Mouse (Mus musculus) myocyte (in vitro differentiated cells): ENCODE data around the gene Mapk10. TPM values are rescaled to one million over a fixed set of nuclear protein-coding genes. Genes with fewer than 3 reads are reported as not detected.

Experiments
- H3K27me3 ChIP-seq: one replicate; pipeline ENCODE4 v1.6.1; 2011; ENCODE audit not compliant: control insufficient read depth, insufficient read depth, insufficient read length
- H3K36me3 ChIP-seq: one replicate; pipeline ENCODE4 v1.6.1; 2011; ENCODE audit not compliant: control insufficient read depth, insufficient read depth
- H3K4me2 ChIP-seq: one replicate; pipeline ENCODE4 v1.6.1; 2011; ENCODE audit warnings: low read depth, control low read depth
- H3K4me3 ChIP-seq: one replicate; pipeline ENCODE4 v1.5.1; 2011; ENCODE audit warnings: mild to moderate bottlenecking, control low read depth, moderate library complexity
- H3K79me2 ChIP-seq: one replicate; pipeline ENCODE4 v1.6.1; 2011; ENCODE audit not compliant: control insufficient read depth, insufficient read depth
- H3ac ChIP-seq: one replicate; pipeline ENCODE4 v1.6.1; 2011; ENCODE audit not compliant: control insufficient read depth, insufficient read length
- CEBPB ChIP-seq: IDR thresholded peaks from 2 replicates; pipeline ENCODE4 v1.6.1; 2011; ENCODE audit warnings: mild to moderate bottlenecking, moderate library complexity; ENCODE audit not compliant: poor library complexity, insufficient read depth, severe bottlenecking
- E2F4 ChIP-seq: IDR thresholded peaks from one replicate; pipeline ENCODE4 v1.6.1; 2011; ENCODE audit warnings: mild to moderate bottlenecking, control low read depth, moderate library complexity; ENCODE audit not compliant: insufficient read depth
- MAX ChIP-seq: IDR thresholded peaks from one replicate; pipeline ENCODE4 v1.6.1; 2011; ENCODE audit warnings: low read depth, mild to moderate bottlenecking, control low read depth
- MYOD1 ChIP-seq, 3 experiments: IDR thresholded peaks; one replicate each; pipeline ENCODE4 v1.6.1; 2011; ENCODE audit warnings: control low read depth in 2 of 3, low read depth in 2 of 3, mild to moderate bottlenecking in 2 of 3, moderate library complexity in 1 of 3; ENCODE audit not compliant: insufficient read length in 2 of 3, control insufficient read depth in 1 of 3
- MYOG ChIP-seq, 3 experiments: IDR thresholded peaks; one replicate each; pipeline ENCODE4 v1.6.1; 2011; ENCODE audit warnings: control low read depth in 2 of 3, low read depth in 2 of 3, mild to moderate bottlenecking in 2 of 3; ENCODE audit not compliant: insufficient read length in 2 of 3, control insufficient read depth in 1 of 3, insufficient read depth in 1 of 3
- POLR2A ChIP-seq: IDR thresholded peaks from one replicate; pipeline ENCODE4 v1.6.1; 2011; ENCODE audit warnings: low read depth, mild to moderate bottlenecking, control low read depth, moderate library complexity; ENCODE audit not compliant: insufficient read length
- POLR2AphosphoS2 ChIP-seq: IDR thresholded peaks from one replicate; pipeline ENCODE4 v1.6.1; 2011; ENCODE audit warnings: low read depth, control low read depth; ENCODE audit not compliant: insufficient read length
- REST ChIP-seq: IDR thresholded peaks from one replicate; pipeline ENCODE4 v1.6.1; 2011; ENCODE audit warnings: mild to moderate bottlenecking, control low read depth, moderate library complexity; ENCODE audit not compliant: insufficient read depth, insufficient read length
- SRF ChIP-seq: IDR thresholded peaks from one replicate; pipeline ENCODE4 v1.6.1; 2011; ENCODE audit warnings: low read depth; ENCODE audit not compliant: control insufficient read depth, insufficient read length
- TCF12 ChIP-seq: IDR thresholded peaks from one replicate; pipeline ENCODE4 v1.6.1; 2011; ENCODE audit warnings: mild to moderate bottlenecking, control low read depth; ENCODE audit not compliant: poor library complexity, insufficient read depth, severe bottlenecking
- TCF3 ChIP-seq: IDR thresholded peaks from one replicate; pipeline ENCODE4 v1.6.1; 2011; ENCODE audit warnings: low read depth, control low read depth; ENCODE audit not compliant: insufficient read length
- USF1 ChIP-seq: IDR thresholded peaks from one replicate; pipeline ENCODE4 v1.6.1; 2011; ENCODE audit warnings: low read depth, mild to moderate bottlenecking, control low read depth, moderate library complexity
- polyA plus RNA-seq: library from polyadenylated mRNA; unstranded; fragments of >200 nt; fragmentation: generic; extraction: Trizol; gene quantifications from one replicate; pipeline ENCODE4 v1.2.1, GENCODE M21; 2012; ENCODE audit warnings: missing spikeins

Gene Mapk10
- polyA plus RNA-seq, 1 experiment: 0.05 TPM

DNA sequence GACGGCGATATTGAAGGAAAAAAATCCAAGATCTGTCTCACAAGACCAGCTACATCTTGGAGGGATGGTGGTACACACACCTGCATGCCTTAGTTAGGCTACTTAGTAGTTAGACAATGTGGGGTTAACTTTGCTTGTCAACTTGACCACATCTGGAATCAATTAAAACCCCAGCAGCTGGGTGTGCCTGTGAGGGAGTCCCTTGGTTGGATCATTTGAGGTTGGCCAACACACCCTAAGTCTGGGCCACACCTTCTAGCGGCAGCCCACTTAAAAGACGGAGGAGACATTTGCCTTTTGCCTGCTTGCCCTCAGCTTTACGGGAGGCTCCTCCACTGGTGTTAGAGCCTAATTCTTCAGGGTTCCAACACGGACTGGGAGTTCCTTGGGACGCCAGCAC, 209.0 kb downstream of the Mapk10 start:
- Histone ChIP-seq H3K4me2 (no peak overlapping the region), H3K79me2 (no peaks in the 10 kb centered on the region), H3ac (no peak overlapping the region), H3K27me3 (no peaks in the 10 kb centered on the region), H3K36me3 (no peaks in the 10 kb centered on the region), H3K4me3 (no peak overlapping the region)
- no peak for TF ChIP-seq MAX
- TF ChIP-seq MYOD1 (IDR thresholded peaks at IDR 0.05; ENCODE audit: control insufficient read depth in 1 of 3, insufficient read length in 2 of 3, low read depth in 2 of 3): no peak
- TF ChIP-seq POLR2AphosphoS2: no peak

DNA sequence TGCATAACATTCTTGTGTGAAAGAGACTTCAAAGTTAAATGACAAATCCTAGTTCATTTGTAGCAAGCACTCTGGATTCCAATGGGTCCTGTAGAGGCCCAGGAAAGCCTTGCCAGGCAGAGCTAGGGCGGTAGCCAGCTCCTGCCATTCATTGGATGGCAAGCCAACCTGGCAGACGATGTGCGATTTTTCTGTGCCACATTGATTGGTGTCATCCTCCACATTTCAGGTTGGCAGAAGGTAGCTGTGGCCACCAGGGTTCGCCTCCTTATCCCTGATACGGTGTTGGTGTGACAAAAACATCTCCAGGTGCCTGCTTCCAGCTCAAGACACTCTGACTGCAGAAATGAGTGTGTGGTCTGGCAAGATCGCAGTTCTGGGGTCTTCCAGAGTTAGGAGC, 210.6 kb downstream of the Mapk10 start:
- no peaks in the 10 kb centered on the region for H3K36me3 ChIP-seq
- H3K4me2 ChIP-seq: no peak overlapping the region
- no peak overlapping the region for H3ac ChIP-seq
- H3K79me2 ChIP-seq: no peaks in the 10 kb centered on the region
- TF ChIP-seq SRF (no peak), TCF3 (no peak), TCF12 (no peak), USF1 (no peak), POLR2A (no peak), MYOG (IDR thresholded peaks at IDR 0.05; ENCODE audit: control insufficient read depth in 1 of 3, insufficient read depth in 1 of 3, insufficient read length in 2 of 3, low read depth in 2 of 3) (no peak), CEBPB (no peak), MYOD1 (IDR thresholded peaks at IDR 0.05; ENCODE audit: control insufficient read depth in 1 of 3, insufficient read length in 2 of 3, low read depth in 2 of 3) (no peak), MAX (no peak), POLR2AphosphoS2 (no peak), REST (no peak), E2F4 (no peak)
- no peaks in the 10 kb centered on the region for H3K27me3 ChIP-seq
- no peak overlapping the region for H3K4me3 ChIP-seq

DNA sequence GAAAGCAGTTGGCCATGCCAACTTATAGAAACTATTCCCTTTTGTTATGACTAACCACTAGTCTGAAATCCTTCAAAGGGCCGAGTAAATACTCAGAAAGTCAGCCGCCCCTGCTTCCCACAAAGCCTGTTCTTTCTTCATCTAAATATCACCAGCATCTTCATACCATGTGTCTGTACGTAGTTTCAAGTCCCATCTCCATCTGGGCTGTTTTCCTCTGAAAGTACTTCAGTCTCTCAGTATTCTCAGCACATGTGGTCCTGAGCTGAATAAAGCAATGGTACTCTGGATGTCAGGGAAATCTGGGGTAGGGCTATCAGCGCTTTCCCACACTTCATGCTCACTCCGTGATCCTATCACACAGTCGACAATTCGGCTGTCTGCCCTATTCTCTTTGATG, 212.6 kb downstream of the Mapk10 start:
- no peaks in the 10 kb centered on the region for H3K79me2 ChIP-seq
- TF ChIP-seq TCF3 (no peak), TCF12 (no peak), POLR2A (no peak), E2F4 (no peak), REST (no peak)

GRCm38 (mm10) chr5:102997907-102998306, 213.2 kb downstream of the Mapk10 start:
- Histone ChIP-seq H3ac (no peak overlapping the region), H3K4me3 (no peak overlapping the region), H3K79me2 (no peaks in the 10 kb centered on the region), H3K4me2 (no peak overlapping the region), H3K36me3 (no peaks in the 10 kb centered on the region), H3K27me3 (no peaks in the 10 kb centered on the region)
- TF ChIP-seq MYOG (IDR thresholded peaks at IDR 0.05; ENCODE audit: control insufficient read depth in 1 of 3, insufficient read depth in 1 of 3, insufficient read length in 2 of 3, low read depth in 2 of 3) (no peak), E2F4 (no peak), SRF (no peak), CEBPB (no peak), MYOD1 (IDR thresholded peaks at IDR 0.05; ENCODE audit: control insufficient read depth in 1 of 3, insufficient read length in 2 of 3, low read depth in 2 of 3) (no peak), USF1 (no peak), TCF3 (no peak), REST (no peak), POLR2A (no peak), POLR2AphosphoS2 (no peak)

More for the DNA sequence above, 212.6 kb downstream of the Mapk10 start:
- Histone ChIP-seq H3K4me3 (no peak overlapping the region), H3K27me3 (no peaks in the 10 kb centered on the region), H3K36me3 (no peaks in the 10 kb centered on the region), H3ac (no peak overlapping the region), H3K4me2 (no peak overlapping the region)

GRCm38 (mm10) chr5:102996331-102996730, 214.8 kb downstream of the Mapk10 start:
- Histone ChIP-seq H3K79me2 (no peaks in the 10 kb centered on the region), H3K36me3 (no peaks in the 10 kb centered on the region), H3K4me3 (no peak overlapping the region), H3K4me2 (no peak overlapping the region), H3K27me3 (no peaks in the 10 kb centered on the region), H3ac (no peak overlapping the region)
- TF ChIP-seq TCF3 (no peak), MAX (no peak), POLR2AphosphoS2 (no peak), POLR2A (no peak), REST (no peak), TCF12 (no peak), USF1 (no peak), MYOG (IDR thresholded peaks at IDR 0.05; ENCODE audit: control insufficient read depth in 1 of 3, insufficient read depth in 1 of 3, insufficient read length in 2 of 3, low read depth in 2 of 3) (no peak), SRF (no peak), CEBPB (no peak), MYOD1 (IDR thresholded peaks at IDR 0.05; ENCODE audit: control insufficient read depth in 1 of 3, insufficient read length in 2 of 3, low read depth in 2 of 3) (no peak), E2F4 (no peak)
